In the genomic region with DNA sequence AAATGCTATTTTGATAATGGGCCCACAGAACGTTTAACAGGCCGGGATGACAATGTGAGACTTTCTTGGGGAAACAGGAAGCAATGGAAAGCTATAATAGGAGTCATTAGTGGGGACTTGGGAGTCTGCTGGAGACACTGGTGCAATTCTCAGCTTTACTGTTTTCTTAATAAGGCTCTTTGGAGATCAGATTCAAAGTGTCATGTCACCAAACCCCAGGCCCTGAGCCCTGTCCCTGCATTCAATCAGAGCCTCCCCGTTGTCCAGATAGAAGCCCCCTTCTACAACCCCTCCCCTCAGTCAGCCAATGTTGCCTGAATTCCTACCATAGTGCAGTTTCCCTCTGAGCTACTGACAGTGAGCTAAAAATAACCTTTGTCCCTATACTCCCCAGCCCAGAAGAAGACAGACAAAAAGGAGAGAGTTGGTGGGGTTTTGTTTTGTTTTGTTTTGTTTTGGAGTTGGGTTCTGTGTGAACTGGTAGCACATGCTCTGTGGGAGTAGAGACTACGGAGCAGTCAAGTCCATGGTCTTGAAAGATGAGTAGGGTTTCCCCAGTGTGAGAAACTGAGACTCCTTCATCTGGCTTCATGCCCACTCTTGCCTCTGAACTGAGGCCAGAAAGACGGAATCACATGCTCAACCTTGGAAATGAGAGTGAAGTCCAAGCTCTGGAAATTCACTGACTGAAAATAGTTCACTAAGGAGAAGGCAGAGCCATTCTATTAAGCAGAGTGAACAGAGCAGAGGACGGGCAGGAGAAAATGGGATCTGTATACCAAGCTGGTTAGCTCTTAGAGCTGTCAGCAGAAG, we compare ENCODE assay signal across 9 mouse cellular contexts.
DNase-seq lines count a peak whose midpoint lies in the region; ATAC-seq and TF ChIP-seq lines count a peak whose summit lies in the region.
"Had no signal": no experiment of that assay in that cellular context is flagged by ENCODE, and none has a peak within 500 bp of the region (broad histone marks: within the 10 kb centered on the region; RNA-seq: fewer than 3 reads in every experiment).

No protein-coding gene starts in this region.

- peak; percentile 41 for DNase-seq in liver, adult 2 months (ENCODE audit: extremely low read depth, low read depth, low spot score)
- no peak for DNase-seq in liver, embryonic 11.5 days (ENCODE audit: low spot score)
- DNase-seq in cerebellum, postnatal 10 days = peak; percentile 39 to 60
- peak; percentile 83 for DNase-seq in kidney, postnatal 14 days
- peak; percentile 66 for DNase-seq in ovary, adult 18-20 months (ENCODE audit: low spot score)
- no peak for DNase-seq in c-Kit-positive CD71-positive TER-119-positive erythroid progenitor cells, embryonic 14.5 days (ENCODE audit: low spot score)
- DNase-seq in thymus, postnatal 14 days = no peak

- TF ChIP-seq CTCF in liver, adult 2 months (IDR thresholded peaks at IDR 0.05; ENCODE audit: low read depth, low read length) = no peak

- no peak overlapping the region for H3K9ac ChIP-seq in liver, adult 2 months (ENCODE audit: low read depth, low read length)
- no peak overlapping the region for H3K9ac ChIP-seq in liver, embryonic 11.5 days (ENCODE audit: low read depth, low read length)
- H3K9ac ChIP-seq in heart, embryonic 12.5 days = no peak overlapping the region

- no peak overlapping the region for H3K4me2 ChIP-seq in liver, embryonic 11.5 days
- H3K4me2 ChIP-seq in heart, embryonic 12.5 days = peak overlapping the region; percentile 45

- no peaks in the 10 kb centered on the region for H3K79me2 ChIP-seq in liver, adult 2 months (ENCODE audit: control insufficient read depth, insufficient read depth, low read length)

- no peak overlapping the region for H3K4me3 ChIP-seq in liver, adult 2 months (ENCODE audit: insufficient read depth, low read depth, low read length)
- H3K4me3 ChIP-seq in liver, embryonic 11.5 days (ENCODE audit: low read depth, low read length) = no peak overlapping the region
- no peak overlapping the region for H3K4me3 ChIP-seq in heart, embryonic 12.5 days
- H3K4me3 ChIP-seq: erythroblast, embryonic 14.5 days had no signal

- ATAC-seq in liver, embryonic 11.5 days (replicated peaks; ENCODE audit: low FRiP score) = no peak
- ATAC-seq in heart, embryonic 12.5 days (ENCODE audit: insufficient number of reproducible peaks, low FRiP score) = peak; percentile 80

- TF ChIP-seq POLR2A in liver, adult 2 months (IDR thresholded peaks at IDR 0.05; ENCODE audit: extremely low read depth, insufficient read depth, low read length) = no peak

- H3K36me3 ChIP-seq in liver, adult 2 months (ENCODE audit: control insufficient read depth, insufficient read depth, low read length) = no peaks in the 10 kb centered on the region
- H3K36me3 ChIP-seq in liver, embryonic 11.5 days (ENCODE audit: control insufficient read depth, insufficient read depth, low read length) = no peaks in the 10 kb centered on the region
- H3K36me3 ChIP-seq in heart, embryonic 12.5 days = no peaks in the 10 kb centered on the region

- H3K4me1 ChIP-seq in liver, adult 2 months (ENCODE audit: control insufficient read depth, insufficient read depth, low read length) = 0 out of 2 replicates have a peak, but pooled peaks cover 2% of the 10 kb centered on the region
- no peaks in the 10 kb centered on the region for H3K4me1 ChIP-seq in liver, embryonic 11.5 days (replicated peaks; ENCODE audit: control insufficient read depth, insufficient read depth, low read length)
- H3K4me1 ChIP-seq in heart, embryonic 12.5 days (replicated peaks) = peaks cover 25% of the 10 kb centered on the region

- no peaks in the 10 kb centered on the region for H3K27me3 ChIP-seq in liver, adult 2 months (ENCODE audit: control insufficient read depth, insufficient read depth, low read length)
- H3K27me3 ChIP-seq in liver, embryonic 11.5 days (replicated peaks; ENCODE audit: control insufficient read depth, insufficient read depth, low read length) = no peaks in the 10 kb centered on the region
- no peaks in the 10 kb centered on the region for H3K27me3 ChIP-seq in heart, embryonic 12.5 days (replicated peaks)

- WGBS in liver, adult 2 months = 55% methylated on average over 6 of the region's 6 CpGs
- 53% methylated on average over 6 of the region's 6 CpGs for WGBS in liver, embryonic 11.5 days
- WGBS in heart, embryonic 12.5 days = 14% methylated on average over 6 of the region's 6 CpGs

- H3K9me3 ChIP-seq in liver, embryonic 11.5 days (ENCODE audit: control insufficient read depth, low read length) = no peaks in the 10 kb centered on the region
- H3K9me3 ChIP-seq in heart, embryonic 12.5 days (replicated peaks) = no peaks in the 10 kb centered on the region

- no peak overlapping the region for H3K27ac ChIP-seq in liver, adult 2 months (replicated peaks; ENCODE audit: insufficient read depth, low read depth, low read length)
- no peak overlapping the region for H3K27ac ChIP-seq in liver, embryonic 11.5 days (ENCODE audit: low read depth, low read length)
- peak overlapping the region; percentile 92 for H3K27ac ChIP-seq in heart, embryonic 12.5 days (ENCODE audit: poor library complexity, severe bottlenecking)

Comparison
In these comparisons a context has a peak if more than half of its experiments do, and no peak if none do; other contexts are left out.
1. DNase-seq: peak in liver, adult 2 months (single experiment), cerebellum, postnatal 10 days (2 of 2), kidney, postnatal 14 days (single experiment) and ovary, adult 18-20 months (single experiment); none in liver, embryonic 11.5 days (single experiment), c-Kit-positive CD71-positive TER-119-positive erythroid progenitor cells, embryonic 14.5 days (single experiment) and thymus, postnatal 14 days (single experiment).